Mouse (Mus musculus): ENCODE measurements around the gene Tshz3. TPM values are rescaled to one million over a fixed set of nuclear protein-coding genes. Genes with fewer than 3 reads are reported as not detected.

The Tshz3 gene
- polyA plus RNA-seq (2012), result 0.12 and 0.35 TPM in 2 replicates

GRCm38 (mm10) chr7:36697856-36698588, at the start of gene Tshz3:
Gene Tshz3 (plus strand): TSS chr7:36698118.

